Mouse (Mus musculus) stomach, postnatal 0 days (tissue): ENCODE data around the gene Spag6. TPM values are rescaled to one million over a fixed set of nuclear protein-coding genes. Genes with fewer than 3 reads are reported as not detected.

Experiments
- ATAC-seq: fragments of 200-750 bp; cut with Nextera tagmentation; 2 replicates; pipeline ENCODE4 v1.8.0; 2017; ENCODE audit not compliant: low FRiP score, low TSS enrichment
- DNase-seq: peaks from one replicate; pipeline ENCODE4 v3.0.0-alpha.2; 2016; ENCODE audit warnings: low spot score
- H3K27ac ChIP-seq: fragments of 300-500 bp; sonication (generic); replicated peaks from 2 replicates; pipeline ENCODE4 v1.5.1; 2014; ENCODE audit warnings: mild to moderate bottlenecking, control low read depth
- H3K27me3 ChIP-seq: fragments of 300-500 bp; sonication (generic); 2 replicates; pipeline ENCODE4 v1.6.1; 2014; ENCODE audit warnings: low read length; ENCODE audit not compliant: control insufficient read depth, insufficient read depth
- H3K36me3 ChIP-seq: fragments of 300-500 bp; sonication (generic); 2 replicates; pipeline ENCODE4 v1.6.1; 2014; ENCODE audit warnings: low read length, mixed read lengths; ENCODE audit not compliant: control insufficient read depth, insufficient read depth
- H3K4me1 ChIP-seq: fragments of 300-500 bp; sonication (generic); replicated peaks from 2 replicates; pipeline ENCODE4 v1.6.1; 2014; ENCODE audit warnings: antibody characterized with exemption; ENCODE audit not compliant: control insufficient read depth, insufficient read depth
- H3K4me2 ChIP-seq: fragments of 300-500 bp; sonication (generic); replicated peaks from 2 replicates; pipeline ENCODE4 v1.6.1; 2014; ENCODE audit warnings: low read depth, mild to moderate bottlenecking, control low read depth, moderate library complexity
- H3K4me3 ChIP-seq: fragments of 300-500 bp; sonication (generic); 2 replicates; pipeline ENCODE4 v1.5.1; 2014; ENCODE audit warnings: low read depth, low read length, control low read depth
- H3K9ac ChIP-seq: fragments of 300-500 bp; sonication (generic); 2 replicates; pipeline ENCODE4 v1.6.1; 2014; ENCODE audit warnings: mild to moderate bottlenecking, low read length, control low read depth, mixed read lengths
- H3K9me3 ChIP-seq: fragments of 300-500 bp; sonication (generic); 2 replicates; pipeline ENCODE4 v1.6.1; 2016; ENCODE audit warnings: low read length; ENCODE audit not compliant: control insufficient read depth
- CTCF ChIP-seq: IDR thresholded peaks from 2 replicates; pipeline ENCODE4 v1.5.1; 2016; ENCODE audit warnings: antibody characterized with exemption, low read depth, mild to moderate bottlenecking, moderate library complexity
- EP300 ChIP-seq: optimal IDR thresholded peaks from 2 replicates; pipeline ENCODE3; 2016; ENCODE audit warnings: antibody characterized with exemption
- WGBS: fragments of 180-500 bp; shearing (Covaris S2); extraction: QIAGEN DNeasy Blood & Tissue Kit; methylation state at CpG from one replicate; pipeline ENCODE4 v1.1.7; 2014; 5-methylcytosine and 5-hydroxymethylcytosine counted together
- polyA plus RNA-seq: library from polyadenylated mRNA; unstranded; fragments of >200 nt; fragmentation: Nextera tagmentation; extraction: Ambion mirVana; gene quantifications from 2 replicates; pipeline ENCODE4 v1.2.1, GENCODE M21; 2015

Gene Spag6
- polyA plus RNA-seq, 1 experiment from 2014 or later = 0.10 TPM

DNA sequence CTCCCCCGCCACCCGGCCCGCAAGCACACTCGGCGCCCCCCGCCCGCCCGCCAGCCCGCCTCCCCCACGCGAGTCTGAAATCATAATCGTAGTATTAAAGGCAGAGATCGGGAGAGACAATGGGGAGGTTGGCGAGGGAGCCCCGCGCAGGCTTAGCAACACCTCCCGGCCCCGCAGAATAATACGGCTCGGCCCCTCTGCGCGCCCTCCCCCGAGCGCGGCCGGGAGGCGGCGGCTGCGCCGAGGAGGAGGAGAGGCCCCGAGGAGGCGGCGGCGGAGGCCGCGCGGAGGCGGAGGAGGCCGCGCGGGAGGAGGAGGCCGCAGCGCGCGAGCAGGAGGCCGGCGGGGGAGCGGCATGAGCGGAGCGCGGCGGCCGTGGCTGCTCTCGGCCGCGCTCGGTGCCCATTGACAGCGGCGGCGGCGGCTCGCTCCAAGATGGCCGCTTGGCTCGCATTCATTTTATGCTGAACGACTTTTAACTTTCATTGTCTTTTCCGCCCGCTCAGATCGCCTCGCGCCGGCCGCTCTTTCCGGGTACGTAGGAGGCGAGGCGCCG is 16.8 kb upstream of the Spag6 start, which contains the start of gene Bmi1:
Gene Bmi1 (plus strand): TSS at position 83 of the 556 bp plus-strand sequence.
- peak; percentile 51 for ATAC-seq
- no peak for TF ChIP-seq EP300
- TF ChIP-seq CTCF = peak; percentile 18; the same call in 1 of the 2 replicates
- Histone ChIP-seq H3K4me3 (peak within 1 kb of the TSS; percentile 81), H3K4me2 (peak within 1 kb of the TSS; percentile 82), H3K27ac (peak within 1 kb of the TSS; percentile 95), H3K4me1 (peaks cover 3% of the 10 kb centered on the region), H3K36me3 (no peaks in the 10 kb centered on the region), H3K9me3 (no peaks in the 10 kb centered on the region), H3K9ac (peak within 1 kb of the TSS; percentile 95), H3K27me3 (no peaks in the 10 kb centered on the region)
- WGBS = under 1% methylated on average over 28 of the region's 77 CpGs
- no peak for DNase-seq

DNA sequence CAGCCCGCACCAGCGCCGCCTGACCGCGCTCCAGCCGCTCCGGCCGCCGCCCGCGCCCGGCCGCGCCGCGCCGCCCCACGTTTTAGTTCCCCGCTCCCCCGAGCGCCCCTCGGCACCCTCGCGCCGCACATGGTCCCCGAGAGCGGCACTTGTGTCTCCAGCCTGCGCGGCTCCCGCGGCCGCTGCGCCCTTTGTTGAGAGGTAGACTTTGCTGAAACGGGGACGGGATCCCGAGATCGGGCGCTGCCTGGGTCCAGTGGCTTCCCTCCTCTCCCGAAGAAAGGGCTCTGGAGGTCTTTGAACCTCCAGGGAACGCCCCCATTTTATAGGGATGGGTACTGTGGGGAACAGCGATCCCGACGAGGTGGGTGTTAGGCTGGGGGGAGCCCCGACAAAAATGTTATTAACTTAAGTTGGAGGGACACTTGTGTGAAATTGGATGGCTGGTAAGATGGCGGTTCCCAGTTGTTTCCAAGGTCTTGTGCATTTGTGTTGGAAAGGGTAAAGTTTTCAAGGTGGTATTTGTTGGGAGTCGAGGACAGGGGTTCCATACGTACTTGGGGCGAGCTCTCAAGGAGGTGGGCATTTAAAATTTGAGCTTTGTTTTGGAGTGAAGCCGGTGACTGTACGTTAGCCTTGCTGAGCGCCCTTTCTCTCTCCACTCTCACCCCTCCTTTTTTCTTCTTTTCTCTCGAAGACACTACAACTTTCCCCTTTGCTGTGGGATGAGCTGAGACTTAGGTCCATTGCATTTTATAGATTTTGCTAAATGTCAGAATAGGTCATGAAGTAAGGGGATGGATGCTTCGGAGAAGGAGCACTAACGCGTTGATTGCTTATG is 16.0 kb upstream of the Spag6 start:
- ATAC-seq (peak; percentile 12; the same call in 1 of the 2 replicates), DNase-seq (peak; percentile 62)
- 5% methylated on average over 37 of the region's 55 CpGs for WGBS
- no peaks in the 10 kb centered on the region for H3K27me3 ChIP-seq
- H3K4me3 ChIP-seq = peak overlapping the region; percentile 81
- no peaks in the 10 kb centered on the region for H3K36me3 ChIP-seq
- H3K27ac ChIP-seq = no peak overlapping the region
- no peak for TF ChIP-seq CTCF
- no peak for TF ChIP-seq EP300
- H3K4me2 ChIP-seq = peak overlapping the region; percentile 82
- peak overlapping the region; percentile 95 for H3K9ac ChIP-seq
- no peaks in the 10 kb centered on the region for H3K9me3 ChIP-seq
- peaks cover 3% of the 10 kb centered on the region for H3K4me1 ChIP-seq

DNA sequence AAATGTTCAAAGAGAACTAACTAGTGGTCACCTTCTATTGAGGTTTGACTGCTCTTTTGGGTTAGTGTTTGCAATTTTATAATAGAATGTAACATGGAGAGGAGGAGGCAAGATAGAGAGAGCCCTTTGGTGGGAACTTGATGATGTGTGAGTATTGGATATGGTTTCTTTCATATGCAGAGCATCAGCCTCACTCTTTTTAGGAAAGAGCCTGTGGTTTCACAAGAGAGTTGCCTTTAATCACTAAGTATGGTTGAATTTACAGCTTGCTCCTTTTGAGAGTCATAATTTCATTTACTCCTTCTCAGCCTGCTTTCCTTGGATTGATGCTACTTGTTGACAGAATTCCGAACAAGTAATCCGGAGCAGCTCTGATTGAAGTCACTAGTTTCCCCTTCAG is 14.1 kb upstream of the Spag6 start:
- DNase-seq = no peak
- H3K27ac ChIP-seq = no peak overlapping the region
- H3K36me3 ChIP-seq = peaks cover 5% of the 10 kb centered on the region; the same call in 1 of the 2 replicates
- no peak for ATAC-seq
- no peaks in the 10 kb centered on the region for H3K9me3 ChIP-seq
- no peaks in the 10 kb centered on the region for H3K27me3 ChIP-seq
- H3K9ac ChIP-seq = no peak overlapping the region
- H3K4me1 ChIP-seq = peaks cover 3% of the 10 kb centered on the region
- H3K4me2 ChIP-seq = no peak overlapping the region
- TF ChIP-seq EP300 = no peak
- TF ChIP-seq CTCF = no peak
- no peak overlapping the region for H3K4me3 ChIP-seq
- WGBS = 86% methylated on average over 2 of the region's 2 CpGs

DNA sequence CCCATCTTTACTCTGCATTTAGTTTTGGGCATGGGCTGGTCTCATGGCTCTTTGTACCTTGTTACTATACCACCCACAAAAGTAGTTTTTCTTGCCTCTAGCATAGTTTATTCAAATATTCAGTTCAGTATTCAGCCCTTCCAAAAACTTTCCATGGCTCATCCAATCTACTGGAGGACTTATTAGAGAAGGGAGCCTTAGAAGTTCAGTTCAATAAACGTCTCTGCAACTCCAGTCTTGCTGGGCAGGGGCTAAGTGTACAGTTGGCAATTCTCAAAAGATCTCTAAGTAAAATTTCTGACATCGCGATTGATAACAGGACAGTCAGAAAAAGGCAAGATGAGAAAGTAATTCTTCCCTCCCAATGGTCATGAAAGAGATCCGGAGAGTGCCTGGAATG is 13.3 kb upstream of the Spag6 start:
- Histone ChIP-seq H3K36me3 (peaks cover 5% of the 10 kb centered on the region; the same call in 1 of the 2 replicates), H3K4me2 (peak overlapping the region; percentile 61), H3K9ac (no peak overlapping the region), H3K4me1 (peaks cover 3% of the 10 kb centered on the region), H3K4me3 (peak overlapping the region; percentile 33), H3K27me3 (no peaks in the 10 kb centered on the region), H3K27ac (no peak overlapping the region), H3K9me3 (no peaks in the 10 kb centered on the region)
- WGBS = 10% methylated on average over 4 of the region's 4 CpGs
- DNase-seq = no peak
- TF ChIP-seq EP300 (no peak), CTCF (no peak)
- ATAC-seq = no peak

DNA sequence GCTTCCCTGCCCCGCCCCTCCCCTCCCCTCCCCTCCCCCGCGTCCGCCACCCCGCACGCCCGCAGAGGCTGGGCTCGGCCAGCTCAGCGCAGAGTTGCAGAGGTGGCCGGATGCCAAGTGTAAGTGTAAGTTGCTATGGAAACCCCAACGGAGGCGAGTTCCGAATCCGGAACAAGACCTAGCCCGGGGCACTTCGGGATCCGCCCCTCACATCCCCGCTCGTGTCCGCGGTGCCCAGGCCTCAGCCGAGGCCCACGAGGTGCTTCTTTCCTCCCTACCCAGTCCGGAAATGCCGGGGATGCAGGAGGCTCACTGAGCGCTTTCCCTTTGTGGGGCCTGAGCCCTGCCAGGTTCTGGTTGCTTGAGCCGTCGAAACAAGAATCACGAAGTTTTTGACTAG is 12.9 kb upstream of the Spag6 start:
- Histone ChIP-seq H3K36me3 (peaks cover 5% of the 10 kb centered on the region; the same call in 1 of the 2 replicates), H3K4me1 (peaks cover 3% of the 10 kb centered on the region), H3K9me3 (no peaks in the 10 kb centered on the region), H3K4me2 (peak overlapping the region; percentile 61), H3K4me3 (peak overlapping the region; percentile 33), H3K27ac (no peak overlapping the region), H3K27me3 (no peaks in the 10 kb centered on the region), H3K9ac (no peak overlapping the region)
- no peak for ATAC-seq
- 9% methylated on average over 26 of the region's 29 CpGs for WGBS
- TF ChIP-seq CTCF = no peak
- TF ChIP-seq EP300 = no peak
- peak; percentile 52 for DNase-seq

DNA sequence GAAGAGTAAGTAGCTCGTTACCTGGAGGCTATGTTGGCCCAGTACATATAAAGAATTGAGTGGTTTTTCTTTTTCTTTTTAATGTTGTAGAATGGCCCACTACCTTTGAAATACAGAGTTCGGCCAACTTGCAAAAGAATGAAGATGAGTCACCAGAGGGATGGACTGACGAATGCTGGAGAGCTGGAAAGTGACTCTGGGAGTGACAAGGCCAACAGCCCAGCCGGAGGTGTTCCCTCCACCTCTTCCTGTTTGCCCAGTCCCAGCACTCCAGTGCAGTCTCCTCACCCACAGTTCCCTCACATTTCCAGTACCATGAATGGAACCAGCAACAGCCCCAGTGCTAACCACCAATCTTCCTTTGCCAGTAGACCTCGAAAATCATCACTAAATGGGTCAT is 9.8 kb upstream of the Spag6 start:
- TF ChIP-seq CTCF = no peak
- no peak for TF ChIP-seq EP300
- ATAC-seq (no peak), DNase-seq (no peak)
- WGBS = 80% methylated on average over 5 of the region's 5 CpGs
- H3K4me2 ChIP-seq = no peak overlapping the region
- no peaks in the 10 kb centered on the region for H3K9me3 ChIP-seq
- no peak overlapping the region for H3K9ac ChIP-seq
- peaks cover 3% of the 10 kb centered on the region for H3K4me1 ChIP-seq
- H3K27me3 ChIP-seq = peaks cover 3% of the 10 kb centered on the region; the same call in 1 of the 2 replicates
- H3K4me3 ChIP-seq = no peak overlapping the region
- H3K36me3 ChIP-seq = peaks cover 5% of the 10 kb centered on the region; the same call in 1 of the 2 replicates
- no peak overlapping the region for H3K27ac ChIP-seq
